Mouse (Mus musculus): ENCODE results near the gene Gm21943.
"Not testable (repeated sequence)": the region's sequence is repeated elsewhere in the genome, so short reads cannot be mapped to it uniquely, and the experiment has no call there.

Gm21943 gene

GRCm38 (mm10) chrY:57533644-57534043 lies at the start of gene Gm21943:
Gene Gm21943 (minus strand): TSS chrY:57533744.
- CTCF ChIA-PET, POLR2A ChIA-PET: not testable (repeated sequence)
